Mouse (Mus musculus) cerebellum, postnatal 10 days (tissue): ENCODE measurements around the gene Gm12666.
"Not testable (repeated sequence)": the region's sequence is repeated elsewhere in the genome, so short reads cannot be mapped to it uniquely, and the experiment has no call there.

Experiments
- DNase-seq, 2 experiments: peaks; one replicate each; pipeline ENCODE4 v3.0.0; 2021; ENCODE audit warnings: mixed read lengths in 2 of 2

Gene Gm12666

DNA sequence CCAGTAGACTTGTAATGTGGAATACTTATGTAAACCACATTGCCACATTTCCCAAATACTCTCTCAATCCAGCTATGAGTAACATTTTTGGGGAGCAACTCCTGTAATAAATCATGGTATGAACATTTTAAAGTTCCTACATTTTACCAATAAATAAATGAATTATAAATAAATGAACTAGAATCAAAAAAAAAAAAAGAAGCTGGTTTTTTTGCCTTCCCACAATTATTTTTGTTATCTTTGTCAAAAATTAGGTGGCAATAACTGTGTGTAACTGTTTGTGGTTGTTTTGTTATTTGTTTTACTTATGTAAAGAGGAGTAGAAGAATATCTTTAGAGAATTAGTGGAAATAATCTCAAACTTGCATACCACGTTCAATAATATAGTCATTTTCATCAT is at the start of gene Gm12666:
Gm12666 (minus strand) TSS at position 101 of the 400 bp plus-strand sequence.
- not testable (repeated sequence) for DNase-seq

DNA sequence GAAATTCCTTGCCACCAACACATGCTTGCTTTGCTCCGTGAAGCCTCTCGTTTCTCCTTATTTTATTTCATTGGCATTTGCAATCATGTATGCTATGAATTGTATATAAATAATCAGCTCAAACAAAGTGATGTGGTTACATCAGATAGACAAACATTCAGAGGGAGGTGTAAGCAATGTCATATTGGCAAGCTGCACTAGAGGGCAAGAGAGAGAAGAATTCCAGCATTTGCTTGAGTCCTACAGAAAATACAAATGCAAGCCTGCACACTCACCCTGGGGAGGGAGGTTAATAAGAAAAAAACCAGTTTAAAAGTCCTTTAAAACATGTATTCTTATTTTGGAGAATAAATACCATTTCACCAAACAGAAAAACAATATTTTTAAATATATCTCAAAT is 34.8 kb upstream of the Gm12666 start:
- peak; percentile 13 to 16 for DNase-seq

- no peak for DNase-seq
Measured at GRCm38 (mm10) chr4:92216286-92216685, 24.7 kb upstream of the Gm12666 start.

GRCm38 (mm10) chr4:92152646-92153045 is 38.9 kb downstream of the Gm12666 start:
- DNase-seq: no peak

DNA sequence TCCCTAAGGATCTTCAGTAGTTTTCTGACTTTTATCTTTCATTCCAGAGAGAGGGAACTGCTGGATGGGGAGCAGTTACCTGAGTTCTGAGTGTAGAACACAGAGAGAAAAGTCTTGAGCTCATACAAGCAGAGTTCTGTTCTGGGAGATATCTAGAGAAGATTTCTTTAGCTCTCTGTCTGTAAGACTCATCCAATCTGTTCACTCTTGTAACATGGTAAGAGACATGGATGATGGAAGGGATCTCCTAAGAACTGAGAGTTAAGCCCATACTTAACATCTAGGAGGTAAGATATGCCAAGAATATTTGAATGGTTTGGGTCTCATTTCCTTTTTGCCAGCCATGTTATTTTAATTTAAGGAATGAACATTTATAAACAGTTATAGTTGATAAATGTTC is 44.4 kb downstream of the Gm12666 start, which contains the start of gene Izumo3:
Izumo3 (minus strand) TSS at position 101 of the 400 bp plus-strand sequence.
- no peak for DNase-seq
